Mouse (Mus musculus) intestine, embryonic 16.5 days (tissue): Measurements from ENCODE around the gene Resf1. TPM values are rescaled to one million over a fixed set of nuclear protein-coding genes. Genes with fewer than 3 reads are reported as not detected.

Experiments
- ATAC-seq: fragments of 200-750 bp; cut with Nextera tagmentation; 2 replicates; pipeline ENCODE4 v1.8.0; 2017; ENCODE audit warnings: moderate TSS enrichment, moderate library complexity
- H3K27ac ChIP-seq: fragments of 300-500 bp; sonication (generic); 2 replicates; pipeline ENCODE4 v1.5.1; 2014; ENCODE audit warnings: mild to moderate bottlenecking, low read length
- H3K27me3 ChIP-seq: fragments of 300-500 bp; sonication (generic); replicated peaks from 2 replicates; pipeline ENCODE4 v1.6.1; 2014; ENCODE audit warnings: low read length, control low read depth, mixed read lengths; ENCODE audit not compliant: control insufficient read depth, insufficient read depth
- H3K36me3 ChIP-seq: fragments of 300-500 bp; sonication (generic); 2 replicates; pipeline ENCODE4 v1.6.1; 2014; ENCODE audit warnings: low read length, control low read depth; ENCODE audit not compliant: control insufficient read depth, insufficient read depth
- H3K4me1 ChIP-seq: fragments of 300-500 bp; sonication (generic); 2 replicates; pipeline ENCODE4 v1.6.1; 2014; ENCODE audit warnings: low read length, control low read depth, mixed read lengths; ENCODE audit not compliant: control insufficient read depth, insufficient read depth
- H3K4me2 ChIP-seq: fragments of 300-500 bp; sonication (generic); 2 replicates; pipeline ENCODE4 v1.6.1; 2014; ENCODE audit warnings: low read depth, low read length, control low read depth
- H3K4me3 ChIP-seq: fragments of 300-500 bp; sonication (generic); 2 replicates; pipeline ENCODE4 v1.5.1; 2014; ENCODE audit warnings: mild to moderate bottlenecking, low read length
- H3K9ac ChIP-seq: fragments of 300-500 bp; sonication (generic); 2 replicates; pipeline ENCODE4 v1.6.1; 2014; ENCODE audit warnings: low read depth, low read length
- H3K9me3 ChIP-seq: fragments of 300-500 bp; sonication (generic); 2 replicates; pipeline ENCODE4 v1.6.1; 2016; ENCODE audit warnings: low read length, control low read depth; ENCODE audit not compliant: control insufficient read depth
- WGBS: fragments of 180-500 bp; shearing (Covaris S2); extraction: QIAGEN DNeasy Blood & Tissue Kit; methylation state at CpG from one replicate; pipeline ENCODE4 v1.1.7; 2014; 5-methylcytosine and 5-hydroxymethylcytosine counted together
- polyA plus RNA-seq: library from polyadenylated mRNA; unstranded; fragments of >200 nt; fragmentation: Nextera tagmentation; extraction: Ambion mirVana; gene quantifications from 2 replicates; pipeline ENCODE4 v1.2.1, GENCODE M21; 2015

Resf1 gene
- polyA plus RNA-seq, 1 experiment from 2014 or later: 30.5 TPM

- H3K4me2 ChIP-seq: no peak overlapping the region
These were observed 1.4 kb upstream of the Resf1 start for GRCm38 (mm10) chr6:149307801-149308200.

GRCm38 (mm10) chr6:149310226-149310625 is 1.0 kb downstream of the Resf1 start:
- ATAC-seq: no peak
- H3K36me3 ChIP-seq: peaks cover 2% of the 10 kb centered on the region; the same call in 1 of the 2 replicates
- H3K4me2 ChIP-seq: peak overlapping the region; percentile 48
- H3K4me3 ChIP-seq: peak overlapping the region; percentile 85
- H3K9me3 ChIP-seq: no peaks in the 10 kb centered on the region
- peaks cover 7% of the 10 kb centered on the region; the same call in 1 of the 2 replicates for H3K4me1 ChIP-seq
- WGBS: 40% methylated on average over 2 of the region's 2 CpGs
- peak overlapping the region; percentile 96 for H3K9ac ChIP-seq
- no peaks in the 10 kb centered on the region for H3K27me3 ChIP-seq
- no peak overlapping the region for H3K27ac ChIP-seq

More at GRCm38 (mm10) chr6:149307801-149308200, 1.4 kb upstream of the Resf1 start:
- 82% methylated on average over 2 of the region's 2 CpGs for whole genome bisulfite sequencing
- peaks cover 7% of the 10 kb centered on the region; the same call in 1 of the 2 replicates for H3K4me1 ChIP-seq
- no peaks in the 10 kb centered on the region for H3K9me3 ChIP-seq
- no peak overlapping the region for H3K4me3 ChIP-seq
- H3K36me3 ChIP-seq: 0 out of 2 replicates have a peak, but pooled peaks cover 1% of the 10 kb centered on the region
- ATAC-seq: no peak
- H3K27me3 ChIP-seq: no peaks in the 10 kb centered on the region
- H3K27ac ChIP-seq: no peak overlapping the region
- H3K9ac ChIP-seq: no peak overlapping the region

GRCm38 (mm10) chr6:149311044-149311443 is 1.8 kb downstream of the Resf1 start:
- ATAC-seq: no peak
- Histone ChIP-seq H3K9ac (no peak overlapping the region), H3K9me3 (no peaks in the 10 kb centered on the region), H3K27me3 (no peaks in the 10 kb centered on the region), H3K36me3 (peaks cover 2% of the 10 kb centered on the region; the same call in 1 of the 2 replicates), H3K27ac (no peak overlapping the region), H3K4me2 (peak overlapping the region; percentile 48), H3K4me3 (peak overlapping the region; percentile 3; the same call in 1 of the 2 replicates), H3K4me1 (peaks cover 7% of the 10 kb centered on the region; the same call in 1 of the 2 replicates)
- WGBS: 84% methylated on average over 2 of the region's 2 CpGs

GRCm38 (mm10) chr6:149311778-149312177 is 2.6 kb downstream of the Resf1 start:
- 85% methylated on average over 1 of the region's 1 CpGs for WGBS
- no peak for ATAC-seq
- H3K9ac ChIP-seq: no peak overlapping the region
- no peak overlapping the region for H3K4me3 ChIP-seq
- H3K9me3 ChIP-seq: no peaks in the 10 kb centered on the region
- H3K4me1 ChIP-seq: peaks cover 7% of the 10 kb centered on the region; the same call in 1 of the 2 replicates
- no peaks in the 10 kb centered on the region for H3K27me3 ChIP-seq
- no peak overlapping the region for H3K4me2 ChIP-seq
- peaks cover 2% of the 10 kb centered on the region; the same call in 1 of the 2 replicates for H3K36me3 ChIP-seq
- no peak overlapping the region for H3K27ac ChIP-seq

GRCm38 (mm10) chr6:149312221-149312620 is 3.0 kb downstream of the Resf1 start:
- no peak overlapping the region for H3K27ac ChIP-seq
- H3K36me3 ChIP-seq: peaks cover 2% of the 10 kb centered on the region; the same call in 1 of the 2 replicates
- H3K9me3 ChIP-seq: no peaks in the 10 kb centered on the region
- no peak overlapping the region for H3K9ac ChIP-seq
- H3K4me3 ChIP-seq: no peak overlapping the region
- 77% methylated on average over 1 of the region's 1 CpGs for WGBS
- no peaks in the 10 kb centered on the region for H3K27me3 ChIP-seq
- no peak overlapping the region for H3K4me2 ChIP-seq
- no peak for ATAC-seq
- H3K4me1 ChIP-seq: peaks cover 7% of the 10 kb centered on the region; the same call in 1 of the 2 replicates

DNA sequence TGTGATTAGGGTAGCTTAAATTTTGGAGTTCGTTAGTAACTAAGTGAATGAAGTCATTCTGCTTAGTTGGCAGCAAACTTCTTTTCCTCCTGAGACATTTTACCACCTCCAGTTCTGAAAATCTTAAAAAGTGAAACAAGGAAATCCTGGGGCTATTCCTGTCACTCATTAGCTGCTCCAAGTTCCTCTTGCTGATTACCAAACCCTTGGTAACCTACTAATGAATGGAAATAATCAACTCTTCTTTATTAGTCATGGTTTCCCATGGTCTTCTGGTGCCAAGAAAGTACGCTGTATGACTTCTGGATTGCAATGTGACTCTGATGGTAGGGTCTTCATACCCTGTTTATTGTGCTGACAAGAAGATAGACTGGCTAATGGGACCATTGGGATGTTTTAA is 5.7 kb downstream of the Resf1 start:
- H3K4me2 ChIP-seq: no peak overlapping the region
- H3K4me3 ChIP-seq: no peak overlapping the region
- no peak overlapping the region for H3K27ac ChIP-seq
- ATAC-seq: no peak
- peaks cover 7% of the 10 kb centered on the region; the same call in 1 of the 2 replicates for H3K4me1 ChIP-seq
- no peaks in the 10 kb centered on the region for H3K27me3 ChIP-seq
- no peak overlapping the region for H3K9ac ChIP-seq
- H3K36me3 ChIP-seq: peaks cover 8% of the 10 kb centered on the region
- no peaks in the 10 kb centered on the region for H3K9me3 ChIP-seq
- 84% methylated on average over 2 of the region's 2 CpGs for WGBS

GRCm38 (mm10) chr6:149323523-149324241 is 14.5 kb downstream of the Resf1 start:
- Histone ChIP-seq H3K9ac (no peak overlapping the region), H3K4me1 (no peaks in the 10 kb centered on the region), H3K4me2 (no peak overlapping the region), H3K27ac (no peak overlapping the region), H3K27me3 (no peaks in the 10 kb centered on the region), H3K36me3 (peaks cover 38% of the 10 kb centered on the region), H3K4me3 (no peak overlapping the region), H3K9me3 (no peaks in the 10 kb centered on the region)
- 81% methylated on average over 4 of the region's 4 CpGs for WGBS
- no peak for ATAC-seq

GRCm38 (mm10) chr6:149324242-149324633 is 15.0 kb downstream of the Resf1 start:
- 94% methylated on average over 6 of the region's 6 CpGs for WGBS
- H3K4me3 ChIP-seq: no peak overlapping the region
- H3K27ac ChIP-seq: no peak overlapping the region
- no peak for ATAC-seq
- H3K9me3 ChIP-seq: no peaks in the 10 kb centered on the region
- H3K4me1 ChIP-seq: no peaks in the 10 kb centered on the region
- no peak overlapping the region for H3K4me2 ChIP-seq
- H3K36me3 ChIP-seq: peaks cover 38% of the 10 kb centered on the region
- no peaks in the 10 kb centered on the region for H3K27me3 ChIP-seq
- H3K9ac ChIP-seq: no peak overlapping the region

DNA sequence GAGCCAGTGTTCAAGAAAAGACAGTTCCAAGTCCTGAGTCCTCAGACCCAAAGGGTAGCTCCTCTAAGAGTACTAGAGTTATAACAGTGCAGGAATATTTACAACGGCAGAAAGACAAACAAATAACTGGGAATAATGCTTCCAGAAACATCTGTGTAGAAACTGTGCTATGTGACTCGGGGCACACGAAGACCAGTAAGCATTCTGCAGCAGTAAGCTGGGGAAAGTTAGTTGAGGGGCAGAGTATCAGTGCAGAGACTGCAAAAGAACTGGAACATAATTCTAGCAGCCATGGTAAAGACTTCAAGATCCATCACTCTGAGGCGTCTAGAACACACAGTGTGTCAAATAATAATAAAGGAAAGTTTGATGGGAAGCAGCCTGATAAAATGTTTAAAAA is 19.9 kb downstream of the Resf1 start:
- Histone ChIP-seq H3K4me2 (no peak overlapping the region), H3K9ac (no peak overlapping the region), H3K27ac (no peak overlapping the region), H3K36me3 (peaks cover 32% of the 10 kb centered on the region), H3K4me3 (no peak overlapping the region), H3K27me3 (no peaks in the 10 kb centered on the region), H3K9me3 (no peaks in the 10 kb centered on the region), H3K4me1 (no peaks in the 10 kb centered on the region)
- ATAC-seq: no peak
- WGBS: 90% methylated on average over 4 of the region's 4 CpGs
